Mouse (Mus musculus) kidney, adult 8-10 months (tissue): Measurements from ENCODE around the gene Cpsf6.

ENCODE experiments used
- DNase-seq, 2 experiments: peaks; one replicate each; pipeline ENCODE4 v3.0.0; 2022

The Cpsf6 gene

GRCm38 (mm10) chr10:117413562-117414527 lies 34.0 kb upstream of the Cpsf6 start:
- DNase-seq: peak; percentile 42 to 63

GRCm38 (mm10) chr10:117412474-117413057 lies 32.8 kb upstream of the Cpsf6 start:
- no peak for DNase-seq

- DNase-seq: no peak
Measured at GRCm38 (mm10) chr10:117411716-117412473, 32.1 kb upstream of the Cpsf6 start.

GRCm38 (mm10) chr10:117411131-117411530 lies 31.3 kb upstream of the Cpsf6 start:
- no peak for DNase-seq

GRCm38 (mm10) chr10:117410481-117411048 lies 30.8 kb upstream of the Cpsf6 start:
- DNase-seq: no peak

- DNase-seq: no peak
Measured at GRCm38 (mm10) chr10:117409373-117410354, 29.8 kb upstream of the Cpsf6 start.

- no peak for DNase-seq
Measured at GRCm38 (mm10) chr10:117408545-117409372, 28.9 kb upstream of the Cpsf6 start.

- DNase-seq: no peak
Measured at GRCm38 (mm10) chr10:117407734-117408288, 28.0 kb upstream of the Cpsf6 start.

- DNase-seq: no peak
Measured at GRCm38 (mm10) chr10:117406843-117407733, 27.3 kb upstream of the Cpsf6 start.

- DNase-seq: no peak
Measured at GRCm38 (mm10) chr10:117406283-117406588, 26.4 kb upstream of the Cpsf6 start.

GRCm38 (mm10) chr10:117405526-117406282 lies 25.9 kb upstream of the Cpsf6 start:
- DNase-seq: no peak

GRCm38 (mm10) chr10:117404384-117404783 lies 24.6 kb upstream of the Cpsf6 start:
- DNase-seq: no peak

- DNase-seq: no peak
Measured at GRCm38 (mm10) chr10:117403344-117403953, 23.6 kb upstream of the Cpsf6 start.

- DNase-seq: peak; percentile 19 to 53
Measured at GRCm38 (mm10) chr10:117402403-117403333, 22.9 kb upstream of the Cpsf6 start.

- no peak for DNase-seq
Measured at GRCm38 (mm10) chr10:117401364-117401763, 21.5 kb upstream of the Cpsf6 start.

- DNase-seq: no peak
Measured at GRCm38 (mm10) chr10:117400246-117400954, 20.6 kb upstream of the Cpsf6 start.
